Mouse (Mus musculus): ENCODE results near the gene Optc. TPM values are rescaled to one million over a fixed set of nuclear protein-coding genes. Genes with fewer than 3 reads are reported as not detected.

Optc gene
- under 1 TPM; 0.16 to 0.29 TPM for total RNA-seq (2021)

GRCm38 (mm10) chr1:133907949-133908658 is at the start of gene Optc:
TSS of gene Optc (minus strand) at chr1:133907999.
- DNase-seq: peak; percentile 66

GRCm38 (mm10) chr1:133954009-133954408 is 46.2 kb upstream of the Optc start:
- DNase-seq: no peak

- DNase-seq: no peak
Observed at GRCm38 (mm10) chr1:133953261-133953742, 45.5 kb upstream of the Optc start.

GRCm38 (mm10) chr1:133951598-133951997 is 43.8 kb upstream of the Optc start:
- no peak for DNase-seq

GRCm38 (mm10) chr1:133950061-133950782 is 42.4 kb upstream of the Optc start:
- no peak for DNase-seq

- DNase-seq: no peak
Observed at GRCm38 (mm10) chr1:133945106-133945505, 37.3 kb upstream of the Optc start.

- DNase-seq: no peak
Observed at GRCm38 (mm10) chr1:133941904-133942303, 34.1 kb upstream of the Optc start.

GRCm38 (mm10) chr1:133941158-133941860 is 33.5 kb upstream of the Optc start:
- DNase-seq: no peak

GRCm38 (mm10) chr1:133940481-133941092 is 32.8 kb upstream of the Optc start:
- DNase-seq: no peak

- DNase-seq: no peak
Observed at GRCm38 (mm10) chr1:133939708-133940107, 31.9 kb upstream of the Optc start.

GRCm38 (mm10) chr1:133936169-133936568 is 28.4 kb upstream of the Optc start:
- no peak for DNase-seq

GRCm38 (mm10) chr1:133934354-133934963 is 26.7 kb upstream of the Optc start:
- DNase-seq: no peak

GRCm38 (mm10) chr1:133933301-133934195 is 25.7 kb upstream of the Optc start:
- DNase-seq: no peak

GRCm38 (mm10) chr1:133929980-133930379 is 22.2 kb upstream of the Optc start:
- no peak for DNase-seq

GRCm38 (mm10) chr1:133925223-133925622 is 17.4 kb upstream of the Optc start:
- DNase-seq: no peak

- DNase-seq: no peak
Observed at GRCm38 (mm10) chr1:133924141-133924875, 16.5 kb upstream of the Optc start.

GRCm38 (mm10) chr1:133923071-133923470 is 15.3 kb upstream of the Optc start:
- no peak for DNase-seq

GRCm38 (mm10) chr1:133921304-133921751 is 13.5 kb upstream of the Optc start, which contains the start of gene Prelp:
TSS of gene Prelp (minus strand) at chr1:133921414.
- DNase-seq: peak; percentile 68

GRCm38 (mm10) chr1:133920876-133921275 is 13.1 kb upstream of the Optc start:
- no peak for DNase-seq

- no peak for DNase-seq
Observed at GRCm38 (mm10) chr1:133920401-133920800, 12.6 kb upstream of the Optc start.

Data from heart, postnatal 4 days (tissue).